Mouse (Mus musculus): ENCODE results near the gene 9830107B12Rik. TPM values are rescaled to one million over a fixed set of nuclear protein-coding genes. Genes with fewer than 3 reads are reported as not detected.

9830107B12Rik gene
- polyA plus RNA-seq, 1 experiment from 2014 or later: not detected

GRCm38 (mm10) chr17:48080626-48081025 lies 65.4 kb downstream of the 9830107B12Rik start:
- Histone ChIP-seq H3K36me3 (ENCODE audit: control insufficient read depth, insufficient read depth, low read length) (no peaks in the 10 kb centered on the region), H3K9me3 (ENCODE audit: control insufficient read depth, low read length) (no peaks in the 10 kb centered on the region), H3K9ac (ENCODE audit: low read depth, low read length) (no peak overlapping the region), H3K4me3 (ENCODE audit: low read length) (no peak overlapping the region), H3K27me3 (ENCODE audit: control insufficient read depth, insufficient read depth, low read length) (no peaks in the 10 kb centered on the region), H3K27ac (ENCODE audit: low read depth, low read length) (no peak overlapping the region), H3K4me1 (ENCODE audit: control insufficient read depth, insufficient read depth, low read length) (no peaks in the 10 kb centered on the region), H3K4me2 (replicated peaks; ENCODE audit: low read depth, low read length) (no peak overlapping the region)
- no peak for ATAC-seq (ENCODE audit: low FRiP score, low TSS enrichment)
- WGBS: 51% methylated on average over 3 of the region's 3 CpGs

Other genes with a start within 250 kb of the 9830107B12Rik start
- gene Foxp4, start 221.6 kb downstream of the 9830107B12Rik start, polyA plus RNA-seq (2014; fragmentation: Nextera tagmentation; extraction: Ambion mirVana): 23.9 and 25.4 TPM in 2 replicates
- not detected in 2 replicates for gene 1700122O11Rik, start 108.0 kb downstream of the 9830107B12Rik start, polyA plus RNA-seq (2014; fragmentation: Nextera tagmentation; extraction: Ambion mirVana)
- not detected in 2 replicates for gene 1700067P10Rik, start 56.9 kb downstream of the 9830107B12Rik start, polyA plus RNA-seq (2014; fragmentation: Nextera tagmentation; extraction: Ambion mirVana)
- gene A530064D06Rik, start 21.0 kb upstream of the 9830107B12Rik start, polyA plus RNA-seq (2014; fragmentation: Nextera tagmentation; extraction: Ambion mirVana): not detected in 2 replicates
- gene Trem1, start 86.5 kb upstream of the 9830107B12Rik start, polyA plus RNA-seq (2014; fragmentation: Nextera tagmentation; extraction: Ambion mirVana): not detected in 2 replicates
- not detected in 2 replicates for gene Trem3, start 101.5 kb upstream of the 9830107B12Rik start, polyA plus RNA-seq (2014; fragmentation: Nextera tagmentation; extraction: Ambion mirVana)
- 0.19 and 0.43 TPM in 2 replicates for gene Treml4, start 118.0 kb upstream of the 9830107B12Rik start, polyA plus RNA-seq (2014; fragmentation: Nextera tagmentation; extraction: Ambion mirVana)
- gene Treml2, start 153.2 kb upstream of the 9830107B12Rik start, polyA plus RNA-seq (2014; fragmentation: Nextera tagmentation; extraction: Ambion mirVana): 0.16 TPM in 1 of 2 replicates, not detected in the other
- gene B430306N03Rik, start 169.9 kb upstream of the 9830107B12Rik start, polyA plus RNA-seq (2014; fragmentation: Nextera tagmentation; extraction: Ambion mirVana): 0.10 and 0.49 TPM in 2 replicates
- gene Trem2, start 200.1 kb upstream of the 9830107B12Rik start, polyA plus RNA-seq (2014; fragmentation: Nextera tagmentation; extraction: Ambion mirVana): 2.0 and 2.8 TPM in 2 replicates
- gene Treml1, start 213.6 kb upstream of the 9830107B12Rik start, polyA plus RNA-seq (2014; fragmentation: Nextera tagmentation; extraction: Ambion mirVana): 0.67 and 0.76 TPM in 2 replicates

Data from kidney, embryonic 14.5 days (tissue).